Mouse (Mus musculus): Measurements from ENCODE around the gene Olfr979. TPM values are rescaled to one million over a fixed set of nuclear protein-coding genes. Genes with fewer than 3 reads are reported as not detected.
"Not testable (repeated sequence)": the region's sequence is repeated elsewhere in the genome, so short reads cannot be mapped to it uniquely, and the experiment has no call there.

Olfr979 gene
- not detected in 2 replicates for polyA plus RNA-seq (2015; fragmentation: Nextera tagmentation; extraction: Ambion mirVana)

DNA sequence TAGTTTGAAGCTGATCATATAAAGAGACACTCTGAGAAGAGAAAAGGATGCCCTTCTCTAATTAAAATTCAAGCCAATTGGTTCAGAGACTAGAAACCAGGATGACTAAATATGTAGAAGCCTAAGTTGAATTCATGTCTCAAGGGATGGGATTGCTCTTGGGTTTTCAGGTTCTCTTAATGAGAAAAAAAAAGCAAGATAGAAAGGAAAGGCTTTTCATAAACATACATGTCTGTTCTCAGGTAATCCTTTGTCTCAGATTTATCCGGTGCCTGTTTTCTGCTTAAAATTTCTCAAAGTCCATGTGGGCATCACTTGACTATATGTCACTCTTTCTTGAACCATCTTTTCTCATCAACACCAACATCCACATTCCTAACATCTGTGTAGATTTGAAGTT lies at the start of gene Olfr979:
Olfr979 (minus strand) TSS at position 101 of the 400 bp plus-strand sequence.
- ATAC-seq (replicated peaks): no peak
- 96% methylated on average over 1 of the region's 1 CpGs for WGBS
- Histone ChIP-seq H3K4me2 (replicated peaks) (no peak within 1 kb of the TSS), H3K9me3 (no peaks in the 10 kb centered on the region), H3K4me3 (no peak within 1 kb of the TSS), H3K36me3 (no peaks in the 10 kb centered on the region), H3K27ac (replicated peaks) (no peak within 1 kb of the TSS), H3K9ac (replicated peaks) (no peak within 1 kb of the TSS), H3K4me1 (no peaks in the 10 kb centered on the region), H3K27me3 (no peaks in the 10 kb centered on the region)

DNA sequence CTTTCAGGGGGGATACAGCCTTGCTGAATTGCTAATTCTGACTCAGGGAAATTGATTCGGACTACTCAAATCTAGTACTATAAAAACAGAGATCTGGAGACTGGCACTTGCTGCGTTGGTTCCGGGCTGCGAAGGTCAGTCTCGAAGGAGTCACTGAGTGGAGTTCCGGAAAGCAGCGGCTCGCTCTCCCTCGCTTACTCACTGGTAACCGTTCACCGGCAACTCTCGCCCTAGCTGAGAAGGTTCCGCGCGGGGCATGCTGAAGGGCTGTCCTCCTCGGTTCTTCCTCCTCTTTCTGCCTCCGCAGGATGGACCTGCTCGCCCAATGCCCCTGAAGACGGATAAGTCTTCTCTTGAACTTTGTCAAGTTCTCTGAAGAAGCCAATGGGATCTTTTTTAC lies 46.9 kb upstream of the Olfr979 start:
- no peak overlapping the region for H3K27ac ChIP-seq (replicated peaks)
- no peak overlapping the region for H3K4me2 ChIP-seq (replicated peaks)
- 95% methylated on average over 19 of the region's 19 CpGs for WGBS
- no peaks in the 10 kb centered on the region for H3K4me1 ChIP-seq
- no peak for ATAC-seq (replicated peaks)
- H3K36me3 ChIP-seq: no peaks in the 10 kb centered on the region
- H3K4me3 ChIP-seq: no peak overlapping the region
- no peaks in the 10 kb centered on the region for H3K9me3 ChIP-seq
- H3K9ac ChIP-seq (replicated peaks): no peak overlapping the region
- H3K27me3 ChIP-seq: no peaks in the 10 kb centered on the region

DNA sequence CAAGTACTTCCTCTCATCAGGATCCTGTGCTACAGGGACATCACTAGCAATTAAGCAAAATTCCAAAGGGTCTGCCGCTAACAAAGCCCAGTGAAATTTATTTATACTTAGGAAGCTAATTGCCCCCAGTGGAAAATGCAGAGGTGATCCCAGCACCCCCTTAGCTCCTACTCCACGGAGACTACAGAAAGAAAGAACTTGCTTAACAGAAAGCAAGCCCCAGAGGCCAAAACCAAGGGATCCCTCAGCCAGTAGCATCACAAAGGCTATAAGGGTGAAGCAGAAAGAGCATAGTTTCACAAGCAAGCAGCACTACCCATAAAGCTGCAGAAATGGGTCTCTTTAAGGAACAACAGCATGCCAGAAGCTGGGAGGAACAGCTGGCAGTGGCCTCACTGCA lies 17.9 kb upstream of the Olfr979 start, which contains the start of gene Olfr981:
Olfr981 (plus strand) TSS at position 301 of the 400 bp plus-strand sequence.
- no peak for ATAC-seq (replicated peaks)
- no peaks in the 10 kb centered on the region for H3K27me3 ChIP-seq
- 62% methylated on average over 2 of the region's 2 CpGs for WGBS

DNA sequence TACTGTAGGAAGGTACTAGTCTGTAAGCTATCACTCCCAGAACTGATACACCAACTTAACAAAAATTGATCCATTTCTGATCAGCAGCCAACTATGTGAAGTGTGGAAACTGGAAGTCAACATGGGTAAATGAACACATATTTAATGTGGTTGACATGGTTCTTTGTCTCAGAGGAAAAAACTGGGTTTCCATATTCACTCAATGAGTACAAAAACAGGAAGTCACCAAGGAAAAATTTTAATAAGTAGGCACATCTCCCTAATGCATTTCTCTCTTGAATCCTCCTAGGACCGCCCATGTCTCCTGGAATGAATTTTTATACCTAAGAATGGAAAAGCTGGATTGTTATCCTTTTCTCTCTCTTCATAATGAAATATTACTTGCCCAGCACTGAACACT lies 6.2 kb upstream of the Olfr979 start, which contains the start of gene Olfr980:
Olfr980 (minus strand) TSS at position 101 of the 400 bp plus-strand sequence.
- Histone ChIP-seq H3K4me3 (no peak within 1 kb of the TSS), H3K9me3 (no peaks in the 10 kb centered on the region), H3K4me2 (replicated peaks) (no peak within 1 kb of the TSS), H3K9ac (replicated peaks) (no peak within 1 kb of the TSS), H3K4me1 (no peaks in the 10 kb centered on the region), H3K36me3 (no peaks in the 10 kb centered on the region), H3K27ac (replicated peaks) (no peak within 1 kb of the TSS), H3K27me3 (no peaks in the 10 kb centered on the region)
- no peak for ATAC-seq (replicated peaks)
- WGBS: 96% methylated on average over 1 of the region's 1 CpGs

More for the DNA sequence above, 17.9 kb upstream of the Olfr979 start, which contains the start of gene Olfr981:
- no peak within 1 kb of the TSS for H3K9ac ChIP-seq (replicated peaks)
- H3K27ac ChIP-seq (replicated peaks): no peak within 1 kb of the TSS
- no peaks in the 10 kb centered on the region for H3K36me3 ChIP-seq
- no peak within 1 kb of the TSS for H3K4me2 ChIP-seq (replicated peaks)
- no peak within 1 kb of the TSS for H3K4me3 ChIP-seq
- no peaks in the 10 kb centered on the region for H3K4me1 ChIP-seq
- H3K9me3 ChIP-seq: no peaks in the 10 kb centered on the region

DNA sequence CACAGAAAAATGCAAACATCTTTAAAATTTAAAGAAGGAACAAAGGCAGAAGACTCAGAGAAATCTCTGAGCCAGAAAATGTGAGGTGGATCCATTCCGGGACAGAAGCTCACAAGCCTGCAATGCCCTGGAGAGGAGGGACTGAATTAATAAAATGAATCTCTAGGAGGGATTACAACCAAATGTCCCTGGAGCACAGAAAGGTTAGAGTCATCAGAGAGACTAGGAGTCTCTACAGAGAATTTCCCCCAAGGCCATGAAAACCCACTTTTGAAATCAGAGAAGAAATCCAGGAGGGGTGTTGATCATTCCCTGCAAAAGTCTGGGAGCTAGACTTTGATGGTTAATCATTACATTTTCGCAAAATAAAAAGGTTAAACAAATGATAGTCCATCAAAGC lies 11.5 kb downstream of the Olfr979 start, which contains the start of gene Olfr978:
Olfr978 (plus strand) TSS at position 301 of the 400 bp plus-strand sequence.
- Histone ChIP-seq H3K9me3 (no peaks in the 10 kb centered on the region), H3K4me1 (no peaks in the 10 kb centered on the region), H3K4me2 (replicated peaks) (no peak within 1 kb of the TSS), H3K9ac (replicated peaks) (no peak within 1 kb of the TSS), H3K4me3 (no peak within 1 kb of the TSS), H3K27ac (replicated peaks) (no peak within 1 kb of the TSS), H3K36me3 (no peaks in the 10 kb centered on the region), H3K27me3 (no peaks in the 10 kb centered on the region)
- 88% methylated on average over 2 of the region's 2 CpGs for WGBS
- no peak for ATAC-seq (replicated peaks)

DNA sequence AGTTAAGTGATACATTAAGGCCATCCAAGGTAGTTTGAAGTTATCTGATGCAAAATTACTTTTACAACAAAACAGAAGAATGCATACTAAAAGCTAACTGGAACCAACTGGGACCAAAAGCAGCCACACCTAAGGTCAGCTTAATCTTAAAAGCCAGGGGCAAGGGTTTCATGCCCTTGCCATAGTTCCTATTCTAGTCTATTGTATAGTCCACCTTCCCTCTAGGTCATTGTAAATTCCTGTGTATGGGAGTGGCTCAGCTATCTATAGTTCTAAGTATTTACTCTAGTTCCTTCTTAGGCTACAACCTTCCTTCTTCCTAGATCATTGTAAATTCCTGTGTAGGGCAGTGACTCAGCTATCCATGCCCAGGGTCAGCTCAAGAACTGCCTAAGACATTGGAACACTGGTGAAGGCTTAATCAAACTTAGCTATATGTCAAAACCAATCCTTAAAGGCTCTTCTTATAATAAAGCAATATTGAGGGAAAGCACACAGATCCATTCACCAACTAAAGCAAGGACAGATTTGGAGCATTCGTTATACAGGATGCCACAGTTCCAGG lies 26.6 kb downstream of the Olfr979 start:
- H3K4me1 ChIP-seq; H3K4me3 ChIP-seq; H3K4me2 ChIP-seq (replicated peaks); H3K9me3 ChIP-seq; H3K27ac ChIP-seq (replicated peaks); H3K36me3 ChIP-seq; ATAC-seq (replicated peaks); H3K9ac ChIP-seq (replicated peaks); H3K27me3 ChIP-seq: not testable (repeated sequence)
- WGBS: 89% methylated on average over 1 of the region's 1 CpGs

DNA sequence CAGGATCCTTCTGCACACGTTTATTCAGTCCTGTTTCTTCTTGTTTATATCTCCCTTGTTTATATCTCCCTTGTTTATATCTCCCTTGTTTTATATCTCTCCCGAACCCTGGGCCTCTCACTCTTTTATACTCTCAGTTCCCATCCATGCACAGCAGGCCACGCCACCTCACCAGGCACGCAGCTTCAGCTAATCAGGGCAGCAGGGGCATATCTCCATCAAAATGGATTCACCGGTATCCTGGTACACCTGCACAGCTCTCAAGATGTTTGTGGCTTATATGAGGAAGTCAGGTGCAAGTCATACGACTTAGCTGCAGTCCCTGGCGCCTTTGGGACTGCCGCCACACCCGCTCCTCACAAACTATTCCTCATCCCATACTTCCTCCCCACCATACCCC lies 42.2 kb downstream of the Olfr979 start, which contains the start of gene Olfr976:
Olfr976 (minus strand) TSS at position 101 of the 400 bp plus-strand sequence.
- H3K4me1 ChIP-seq; H3K27ac ChIP-seq (replicated peaks); H3K4me3 ChIP-seq; H3K9ac ChIP-seq (replicated peaks); ATAC-seq (replicated peaks); H3K4me2 ChIP-seq (replicated peaks); H3K9me3 ChIP-seq; H3K36me3 ChIP-seq; H3K27me3 ChIP-seq: not testable (repeated sequence)
- 87% methylated on average over 8 of the region's 9 CpGs for WGBS

DNA sequence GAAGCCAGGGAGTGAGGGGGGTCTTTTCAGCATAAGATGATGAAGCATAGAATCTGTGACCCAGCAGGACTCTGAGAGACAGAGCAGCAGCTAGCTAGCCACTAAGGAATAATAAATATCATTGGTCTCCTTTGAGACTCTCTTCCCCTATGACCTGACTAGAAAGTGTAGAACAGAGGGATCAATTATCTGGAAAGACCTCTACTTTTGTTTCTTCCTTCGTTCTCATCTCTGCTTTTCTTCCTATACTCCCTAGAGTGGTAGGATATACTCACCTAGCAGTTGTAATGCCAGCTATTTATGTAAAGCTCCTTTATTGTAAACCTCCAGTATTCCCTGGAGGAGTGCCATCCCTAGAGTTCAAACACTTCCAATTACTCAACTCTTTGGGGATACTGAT lies 51.3 kb downstream of the Olfr979 start, which contains the start of gene Olfr975:
Olfr975 (minus strand) TSS at position 101 of the 400 bp plus-strand sequence.
- no peaks in the 10 kb centered on the region for H3K36me3 ChIP-seq
- H3K9me3 ChIP-seq: no peaks in the 10 kb centered on the region
- no peak within 1 kb of the TSS for H3K4me3 ChIP-seq
- H3K9ac ChIP-seq (replicated peaks): no peak within 1 kb of the TSS
- ATAC-seq (replicated peaks): no peak
- 68% methylated on average over 1 of the region's 1 CpGs for WGBS
- H3K4me2 ChIP-seq (replicated peaks): no peak within 1 kb of the TSS
- H3K27ac ChIP-seq (replicated peaks): no peak within 1 kb of the TSS
- no peaks in the 10 kb centered on the region for H3K4me1 ChIP-seq
- no peaks in the 10 kb centered on the region for H3K27me3 ChIP-seq

Other genes with a start within 250 kb of the Olfr979 start
- gene Olfr968, start 220.2 kb downstream of the Olfr979 start, polyA plus RNA-seq (2015; fragmentation: Nextera tagmentation; extraction: Ambion mirVana): not detected in 2 replicates
- not detected in 2 replicates for gene Olfr969, start 212.5 kb downstream of the Olfr979 start, polyA plus RNA-seq (2015; fragmentation: Nextera tagmentation; extraction: Ambion mirVana)
- gene Olfr970, start 194.6 kb downstream of the Olfr979 start, polyA plus RNA-seq (2015; fragmentation: Nextera tagmentation; extraction: Ambion mirVana): not detected in 2 replicates
- gene Olfr971, start 166.6 kb downstream of the Olfr979 start, polyA plus RNA-seq (2015; fragmentation: Nextera tagmentation; extraction: Ambion mirVana): not detected in 2 replicates
- gene Olfr972, start 137.0 kb downstream of the Olfr979 start, polyA plus RNA-seq (2015; fragmentation: Nextera tagmentation; extraction: Ambion mirVana): not detected in 2 replicates
- not detected in 2 replicates for gene Olfr229, start 96.1 kb downstream of the Olfr979 start, polyA plus RNA-seq (2015; fragmentation: Nextera tagmentation; extraction: Ambion mirVana)
- gene Olfr974, start 66.0 kb downstream of the Olfr979 start, polyA plus RNA-seq (2015; fragmentation: Nextera tagmentation; extraction: Ambion mirVana): not detected in 2 replicates
- not detected in 2 replicates for gene Olfr975, start 51.4 kb downstream of the Olfr979 start, polyA plus RNA-seq (2015; fragmentation: Nextera tagmentation; extraction: Ambion mirVana)
- not detected in 2 replicates for gene Olfr976, start 42.3 kb downstream of the Olfr979 start, polyA plus RNA-seq (2015; fragmentation: Nextera tagmentation; extraction: Ambion mirVana)
- gene Olfr978, start 11.4 kb downstream of the Olfr979 start, polyA plus RNA-seq (2015; fragmentation: Nextera tagmentation; extraction: Ambion mirVana): not detected in 2 replicates
- gene Olfr980, start 6.1 kb upstream of the Olfr979 start, polyA plus RNA-seq (2015; fragmentation: Nextera tagmentation; extraction: Ambion mirVana): not detected in 2 replicates
- not detected in 2 replicates for gene Olfr981, start 18.0 kb upstream of the Olfr979 start, polyA plus RNA-seq (2015; fragmentation: Nextera tagmentation; extraction: Ambion mirVana)
- gene Olfr982, start 70.4 kb upstream of the Olfr979 start, polyA plus RNA-seq (2015; fragmentation: Nextera tagmentation; extraction: Ambion mirVana): not detected in 2 replicates
- gene Olfr983, start 90.1 kb upstream of the Olfr979 start, polyA plus RNA-seq (2015; fragmentation: Nextera tagmentation; extraction: Ambion mirVana): not detected in 2 replicates
- gene Olfr984, start 110.7 kb upstream of the Olfr979 start, polyA plus RNA-seq (2015; fragmentation: Nextera tagmentation; extraction: Ambion mirVana): not detected in 2 replicates
- not detected in 2 replicates for gene Olfr985, start 126.7 kb upstream of the Olfr979 start, polyA plus RNA-seq (2015; fragmentation: Nextera tagmentation; extraction: Ambion mirVana)
- not detected in 2 replicates for gene Tmem225, start 144.7 kb upstream of the Olfr979 start, polyA plus RNA-seq (2015; fragmentation: Nextera tagmentation; extraction: Ambion mirVana)
- not detected in 2 replicates for gene Olfr986, start 177.5 kb upstream of the Olfr979 start, polyA plus RNA-seq (2015; fragmentation: Nextera tagmentation; extraction: Ambion mirVana)
- gene Zfp202, start 188.9 kb upstream of the Olfr979 start, polyA plus RNA-seq (2015; fragmentation: Nextera tagmentation; extraction: Ambion mirVana): 9.9 and 10.8 TPM in 2 replicates